In the genomic region with DNA sequence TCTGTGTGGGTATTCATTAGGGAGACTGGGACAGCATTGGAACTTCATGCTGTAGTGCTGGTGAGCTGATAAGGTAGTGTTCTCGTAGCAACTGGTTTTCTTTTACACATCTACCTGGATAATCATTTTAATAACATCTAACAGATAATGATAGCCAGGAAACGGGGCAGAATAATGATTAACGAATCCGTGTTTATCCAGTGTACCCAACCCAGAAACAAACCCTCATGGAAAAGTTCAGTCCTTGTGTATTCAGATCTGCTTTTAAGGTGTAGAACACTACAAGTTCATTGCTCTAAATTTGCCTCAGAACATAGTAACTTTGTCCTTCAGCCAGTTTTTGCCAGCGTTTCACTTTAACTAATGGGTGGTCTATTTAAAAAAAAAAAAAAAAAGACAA, we compare ENCODE assay signal across 29 mouse cellular contexts. TPM values are rescaled to one million over a fixed set of nuclear protein-coding genes. Genes with fewer than 3 reads are reported as not detected.
DNase-seq lines count a peak whose midpoint lies in the region; ATAC-seq and TF ChIP-seq lines count a peak whose summit lies in the region.
"Had no signal": no experiment of that assay in that cellular context is flagged by ENCODE, and none has a peak within 500 bp of the region (broad histone marks: within the 10 kb centered on the region; RNA-seq: fewer than 3 reads in every experiment).

No protein-coding gene starts in this region.

- no peak for TF ChIP-seq CTCF in liver, adult 2 months (IDR thresholded peaks at IDR 0.05; ENCODE audit: low read depth, low read length)

- H3K36me3 ChIP-seq in liver, adult 2 months (ENCODE audit: control insufficient read depth, insufficient read depth, low read length) = no peaks in the 10 kb centered on the region
- no peaks in the 10 kb centered on the region for H3K36me3 ChIP-seq in liver, embryonic 12.5 days
- H3K36me3 ChIP-seq in intestine, embryonic 14.5 days (ENCODE audit: control insufficient read depth, insufficient read depth, low read length) = no peaks in the 10 kb centered on the region
- no peaks in the 10 kb centered on the region for H3K36me3 ChIP-seq in intestine, embryonic 16.5 days (ENCODE audit: control insufficient read depth, insufficient read depth, low read length)
- H3K36me3 ChIP-seq in stomach, embryonic 16.5 days (ENCODE audit: control insufficient read depth, insufficient read depth, low read length) = no peaks in the 10 kb centered on the region
- H3K36me3 ChIP-seq: embryonic facial prominence, embryonic 10.5 days; embryonic facial prominence, embryonic 15.5 days; forebrain, embryonic 12.5 days; hindbrain, embryonic 12.5 days; limb, embryonic 13.5 days; midbrain, embryonic 15.5 days; neural tube, embryonic 15.5 days had no signal

- H3K9ac ChIP-seq in liver, adult 2 months (ENCODE audit: low read depth, low read length) = no peak overlapping the region
- no peak overlapping the region for H3K9ac ChIP-seq in liver, embryonic 12.5 days
- H3K9ac ChIP-seq in intestine, embryonic 14.5 days (ENCODE audit: low read length) = no peak overlapping the region
- no peak overlapping the region for H3K9ac ChIP-seq in intestine, embryonic 16.5 days (ENCODE audit: low read depth, low read length)
- no peak overlapping the region for H3K9ac ChIP-seq in stomach, embryonic 16.5 days (ENCODE audit: low read length)
- H3K9ac ChIP-seq: embryonic facial prominence, embryonic 15.5 days; forebrain, embryonic 12.5 days; hindbrain, embryonic 12.5 days; limb, embryonic 13.5 days; liver, embryonic 14.5 days; midbrain, embryonic 15.5 days; neural tube, embryonic 15.5 days had no signal

- WGBS in liver, adult 2 months = 29% methylated on average over 5 of the region's 5 CpGs
- WGBS in liver, embryonic 12.5 days (ENCODE audit: insufficient replicate concordance) = 58% methylated on average over 5 of the region's 5 CpGs
- WGBS in intestine, embryonic 14.5 days = 71% methylated on average over 5 of the region's 5 CpGs
- WGBS in intestine, embryonic 16.5 days = 63% methylated on average over 5 of the region's 5 CpGs
- 68% methylated on average over 5 of the region's 5 CpGs for WGBS in stomach, embryonic 16.5 days

- H3K9me3 ChIP-seq in liver, embryonic 12.5 days (replicated peaks) = no peaks in the 10 kb centered on the region
- no peaks in the 10 kb centered on the region for H3K9me3 ChIP-seq in intestine, embryonic 14.5 days (ENCODE audit: control insufficient read depth, low read length)
- no peaks in the 10 kb centered on the region for H3K9me3 ChIP-seq in intestine, embryonic 16.5 days (ENCODE audit: control insufficient read depth, low read length)
- no peaks in the 10 kb centered on the region for H3K9me3 ChIP-seq in stomach, embryonic 16.5 days (replicated peaks; ENCODE audit: control insufficient read depth, low read length)
- H3K9me3 ChIP-seq: embryonic facial prominence, embryonic 10.5 days; embryonic facial prominence, embryonic 15.5 days; forebrain, embryonic 12.5 days; hindbrain, embryonic 12.5 days; limb, embryonic 13.5 days; midbrain, embryonic 15.5 days; neural tube, embryonic 15.5 days had no signal

- no peak overlapping the region for H3K4me2 ChIP-seq in liver, embryonic 12.5 days
- no peak overlapping the region for H3K4me2 ChIP-seq in intestine, embryonic 14.5 days (ENCODE audit: low read length)
- no peak overlapping the region for H3K4me2 ChIP-seq in intestine, embryonic 16.5 days (ENCODE audit: low read depth, low read length)
- no peak overlapping the region for H3K4me2 ChIP-seq in stomach, embryonic 16.5 days (ENCODE audit: low read depth, low read length)
- H3K4me2 ChIP-seq: embryonic facial prominence, embryonic 15.5 days; forebrain, embryonic 12.5 days; heart, embryonic 11.5 days; hindbrain, embryonic 12.5 days; limb, embryonic 13.5 days; midbrain, embryonic 15.5 days; neural tube, embryonic 15.5 days had no signal

- H3K4me3 ChIP-seq in liver, adult 2 months (ENCODE audit: insufficient read depth, low read depth, low read length) = no peak overlapping the region
- H3K4me3 ChIP-seq in liver, embryonic 12.5 days = no peak overlapping the region
- H3K4me3 ChIP-seq in intestine, embryonic 14.5 days (ENCODE audit: low read depth, low read length) = no peak overlapping the region
- no peak overlapping the region for H3K4me3 ChIP-seq in intestine, embryonic 16.5 days (ENCODE audit: low read length)
- no peak overlapping the region for H3K4me3 ChIP-seq in stomach, embryonic 16.5 days (replicated peaks; ENCODE audit: low read length)
- H3K4me3 ChIP-seq: embryonic facial prominence, embryonic 10.5 days; embryonic facial prominence, embryonic 15.5 days; forebrain, embryonic 12.5 days; hindbrain, embryonic 12.5 days; layer of hippocampus, adult 2 months; limb, embryonic 13.5 days; midbrain, embryonic 15.5 days; neural tube, embryonic 15.5 days had no signal

- no peak for ATAC-seq in liver, embryonic 12.5 days
- ATAC-seq in intestine, embryonic 14.5 days (replicated peaks; ENCODE audit: low FRiP score, low TSS enrichment, low read depth) = no peak
- ATAC-seq in intestine, embryonic 16.5 days = peak; percentile 48
- no peak for ATAC-seq in stomach, embryonic 16.5 days (ENCODE audit: insufficient read depth, low FRiP score)
- ATAC-seq: hindbrain, postnatal 0 days; midbrain, embryonic 15.5 days had no signal

- H3K27me3 ChIP-seq in liver, adult 2 months (ENCODE audit: control insufficient read depth, insufficient read depth, low read length) = no peaks in the 10 kb centered on the region
- no peaks in the 10 kb centered on the region for H3K27me3 ChIP-seq in liver, embryonic 12.5 days (replicated peaks)
- no peaks in the 10 kb centered on the region for H3K27me3 ChIP-seq in intestine, embryonic 14.5 days (replicated peaks; ENCODE audit: control insufficient read depth, insufficient read depth, low read length)
- H3K27me3 ChIP-seq in intestine, embryonic 16.5 days (replicated peaks; ENCODE audit: control insufficient read depth, insufficient read depth, low read length) = no peaks in the 10 kb centered on the region
- no peaks in the 10 kb centered on the region for H3K27me3 ChIP-seq in stomach, embryonic 16.5 days (ENCODE audit: control insufficient read depth, insufficient read depth, low read length)
- H3K27me3 ChIP-seq: embryonic facial prominence, embryonic 15.5 days; forebrain, embryonic 12.5 days; hindbrain, embryonic 12.5 days; limb, embryonic 13.5 days; midbrain, embryonic 15.5 days; neural tube, embryonic 15.5 days had no signal

- no peak for TF ChIP-seq POLR2A in liver, adult 2 months (IDR thresholded peaks at IDR 0.05; ENCODE audit: extremely low read depth, insufficient read depth, low read length)

- no peaks in the 10 kb centered on the region for H3K79me2 ChIP-seq in liver, adult 2 months (ENCODE audit: control insufficient read depth, insufficient read depth, low read length)

- DNase-seq in liver, adult 2 months (ENCODE audit: extremely low read depth, low read depth, low spot score) = peak; percentile 97
- no peak for DNase-seq in intestine, embryonic 14.5 days (ENCODE audit: low spot score)
- DNase-seq in gastrocnemius, adult 18-20 months (ENCODE audit: low spot score) = no peak
- no peak for DNase-seq in adrenal gland, adult (ENCODE audit: inconsistent age in 2 of 2, low spot score in 1 of 2)
- DNase-seq: adrenal gland, adult 8-10 months; cerebellum, adult 2 months; cerebellum, postnatal 14 days; gastrocnemius, postnatal 36 days; heart, adult 18-20 months; heart, postnatal 36 days; kidney, adult 18-20 months; retina, postnatal 1 day; right cerebral cortex, postnatal 14 days; thymus, postnatal 4 days had no signal

- peak overlapping the region; percentile 63 for H3K27ac ChIP-seq in liver, adult 2 months (replicated peaks; ENCODE audit: insufficient read depth, low read depth, low read length)
- no peak overlapping the region for H3K27ac ChIP-seq in liver, embryonic 12.5 days
- peak overlapping the region; percentile 64; the same call in 1 of the 2 replicates for H3K27ac ChIP-seq in intestine, embryonic 14.5 days (ENCODE audit: low read depth)
- peak overlapping the region; percentile 57; the same call in 1 of the 2 replicates for H3K27ac ChIP-seq in intestine, embryonic 16.5 days (ENCODE audit: low read length)
- H3K27ac ChIP-seq in stomach, embryonic 16.5 days (ENCODE audit: low read length) = peak overlapping the region; percentile 82
- H3K27ac ChIP-seq: embryonic facial prominence, embryonic 10.5 days; embryonic facial prominence, embryonic 15.5 days; forebrain, embryonic 12.5 days; hindbrain, embryonic 12.5 days; hindbrain, postnatal 0 days; layer of hippocampus, adult 2 months; limb, embryonic 13.5 days; liver, embryonic 14.5 days; macrophage; midbrain, embryonic 15.5 days; neural tube, embryonic 15.5 days had no signal

- H3K4me1 ChIP-seq in liver, adult 2 months (ENCODE audit: control insufficient read depth, insufficient read depth, low read length) = peaks cover 9% of the 10 kb centered on the region
- no peaks in the 10 kb centered on the region for H3K4me1 ChIP-seq in liver, embryonic 12.5 days
- H3K4me1 ChIP-seq in intestine, embryonic 14.5 days (replicated peaks; ENCODE audit: control insufficient read depth, insufficient read depth, low read length) = no peaks in the 10 kb centered on the region
- H3K4me1 ChIP-seq in intestine, embryonic 16.5 days (ENCODE audit: control insufficient read depth, insufficient read depth, low read length) = peaks cover 6% of the 10 kb centered on the region; the same call in 1 of the 2 replicates
- H3K4me1 ChIP-seq in stomach, embryonic 16.5 days (ENCODE audit: control insufficient read depth, insufficient read depth, low read length) = 0 out of 2 replicates have a peak, but pooled peaks cover 5% of the 10 kb centered on the region

RNA-seq across cellular contexts. Expression of gene Btg1, which starts 37.3 kb away (rescaled TPM):
- 12.6 and 28.1 TPM in 2 replicates for total RNA-seq in liver, adult 2 months (2014; rRNA removed)
- 11.2 and 19.1 TPM in 2 replicates for polyA plus RNA-seq in liver, adult 2 months (2012; rRNA removed)
- 8.4 and 9.8 TPM in 2 replicates for polyA plus RNA-seq in liver, embryonic 12.5 days (2016; fragmentation: Nextera tagmentation; extraction: Ambion mirVana)
- polyA plus RNA-seq in intestine, embryonic 14.5 days (2014; fragmentation: Nextera tagmentation; extraction: Ambion mirVana) = 77.8 and 82.6 TPM in 2 replicates
- polyA plus RNA-seq in intestine, embryonic 16.5 days (2015; fragmentation: Nextera tagmentation; extraction: Ambion mirVana) = 43.2 and 43.9 TPM in 2 replicates
- polyA plus RNA-seq in stomach, embryonic 16.5 days (2015; fragmentation: Nextera tagmentation; extraction: Ambion mirVana) = 48.8 and 55.8 TPM in 2 replicates
- 10 to 100 TPM; 12.1 to 13.9 TPM for total RNA-seq in gastrocnemius, adult 18-20 months (2021)
